Mouse (Mus musculus): Measurements from ENCODE around the gene Rnf180.

Gene Rnf180

GRCm38 (mm10) chr13:105132776-105133175 lies 161.8 kb downstream of the Rnf180 start:
- no peak for DNase-seq (ENCODE audit: extremely low read depth, low read depth, low spot score)

- no peak for DNase-seq (ENCODE audit: extremely low read depth, low read depth, low spot score)
Observed at GRCm38 (mm10) chr13:105132370-105132769, 162.2 kb downstream of the Rnf180 start.

- no peak for DNase-seq (ENCODE audit: extremely low read depth, low read depth, low spot score)
Observed at GRCm38 (mm10) chr13:105130080-105130479, 164.5 kb downstream of the Rnf180 start.

- DNase-seq (ENCODE audit: extremely low read depth, low read depth, low spot score), result no peak
Observed at GRCm38 (mm10) chr13:105122092-105122491, 172.5 kb downstream of the Rnf180 start.

- no peak for DNase-seq (ENCODE audit: extremely low read depth, low read depth, low spot score)
Observed at GRCm38 (mm10) chr13:105121617-105122016, 173.0 kb downstream of the Rnf180 start.

GRCm38 (mm10) chr13:105111599-105111998 lies 183.0 kb downstream of the Rnf180 start:
- no peak for DNase-seq (ENCODE audit: extremely low read depth, low read depth, low spot score)

GRCm38 (mm10) chr13:105104385-105104784 lies 190.2 kb downstream of the Rnf180 start:
- no peak for DNase-seq (ENCODE audit: extremely low read depth, low read depth, low spot score)

- no peak for DNase-seq (ENCODE audit: extremely low read depth, low read depth, low spot score)
Observed at GRCm38 (mm10) chr13:105100705-105101104, 193.9 kb downstream of the Rnf180 start.

- DNase-seq (ENCODE audit: extremely low read depth, low read depth, low spot score), result no peak
Observed at GRCm38 (mm10) chr13:105096316-105096715, 198.3 kb downstream of the Rnf180 start.

- peak; percentile 21 for DNase-seq (ENCODE audit: extremely low read depth, low read depth, low spot score)
Observed at GRCm38 (mm10) chr13:105089276-105089675, 205.3 kb downstream of the Rnf180 start.

- DNase-seq (ENCODE audit: extremely low read depth, low read depth, low spot score), result no peak
Observed at GRCm38 (mm10) chr13:105081862-105082261, 212.8 kb downstream of the Rnf180 start, which contains the start of gene 4933425L06Rik. TSS of gene 4933425L06Rik (plus strand) at chr13:105082122.

Data from fat pad, adult 2 months (tissue).